Mouse (Mus musculus) heart, postnatal 0 days (tissue): ENCODE data around the gene Col25a1. TPM values are rescaled to one million over a fixed set of nuclear protein-coding genes. Genes with fewer than 3 reads are reported as not detected.

Experiments
- ATAC-seq: fragments of 200-750 bp; cut with Nextera tagmentation; 2 replicates; pipeline ENCODE4 v1.8.0; 2017; ENCODE audit warnings: low read depth, moderate number of reproducible peaks, moderate library complexity; ENCODE audit not compliant: insufficient read depth
- DNase-seq: peaks from one replicate; pipeline ENCODE4 v3.0.0-alpha.2; 2016; ENCODE audit warnings: low spot score
- H3K27ac ChIP-seq: fragments of 300-500 bp; sonication (generic); 2 replicates; pipeline ENCODE4 v1.5.1; 2014; ENCODE audit warnings: low read depth, mild to moderate bottlenecking
- H3K27me3 ChIP-seq: fragments of 300-500 bp; sonication (generic); 2 replicates; pipeline ENCODE4 v1.6.1; 2014; ENCODE audit warnings: low read length, mixed read lengths; ENCODE audit not compliant: control insufficient read depth, insufficient read depth
- H3K36me3 ChIP-seq: fragments of 300-500 bp; sonication (generic); replicated peaks from 2 replicates; pipeline ENCODE4 v1.6.1; 2014; ENCODE audit warnings: low read length, mixed read lengths; ENCODE audit not compliant: control insufficient read depth, insufficient read depth
- H3K4me1 ChIP-seq: fragments of 300-500 bp; sonication (generic); 2 replicates; pipeline ENCODE4 v1.6.1; 2014; ENCODE audit warnings: antibody characterized with exemption; ENCODE audit not compliant: control insufficient read depth, insufficient read depth
- H3K4me2 ChIP-seq: fragments of 300-500 bp; sonication (generic); 2 replicates; pipeline ENCODE4 v1.6.1; 2014; ENCODE audit warnings: low read depth, mild to moderate bottlenecking, low read length, moderate library complexity
- H3K4me3 ChIP-seq: fragments of 300-500 bp; sonication (generic); 2 replicates; pipeline ENCODE4 v1.5.1; 2014; ENCODE audit warnings: low read depth, low read length
- H3K9ac ChIP-seq: fragments of 300-500 bp; sonication (generic); replicated peaks from 2 replicates; pipeline ENCODE4 v1.6.1; 2014; ENCODE audit warnings: low read depth, low read length, mixed read lengths
- H3K9me3 ChIP-seq: fragments of 300-500 bp; sonication (generic); replicated peaks from 2 replicates; pipeline ENCODE4 v1.6.1; 2016; ENCODE audit warnings: low read length; ENCODE audit not compliant: control insufficient read depth
- CTCF ChIP-seq: IDR thresholded peaks from 2 replicates; pipeline ENCODE4 v1.5.1; 2016; ENCODE audit warnings: antibody characterized with exemption, control low read depth, low read depth
- EP300 ChIP-seq: IDR thresholded peaks from 2 replicates; pipeline ENCODE4 v1.6.1; 2016; ENCODE audit warnings: antibody characterized with exemption, low read depth
- WGBS: fragments of 180-500 bp; shearing (Covaris S2); extraction: QIAGEN DNeasy Blood & Tissue Kit; methylation state at CpG from one replicate; pipeline ENCODE4 v1.1.7; 2014; 5-methylcytosine and 5-hydroxymethylcytosine counted together
- polyA plus RNA-seq: library from polyadenylated mRNA; unstranded; fragments of >200 nt; fragmentation: Nextera tagmentation; extraction: Ambion mirVana; gene quantifications from 2 replicates; pipeline ENCODE4 v1.2.1, GENCODE M21; 2015
- total RNA-seq: library from RNA; depleted of rRNA; stranded (reverse); fragments of >200 nt; gene quantifications from 2 replicates; pipeline ENCODE4 v1.2.3, GENCODE M21; 2014; ENCODE audit warnings: low replicate concordance

The Col25a1 gene
- total and polyA plus RNA-seq, 2 experiments from 2014 or later: 0.67 to 0.92 TPM

GRCm38 (mm10) chr3:130228186-130228585 is 96.9 kb downstream of the Col25a1 start:
- Histone ChIP-seq H3K9me3 (no peaks in the 10 kb centered on the region), H3K27me3 (no peaks in the 10 kb centered on the region), H3K27ac (no peak overlapping the region), H3K36me3 (no peaks in the 10 kb centered on the region), H3K4me2 (no peak overlapping the region), H3K4me3 (no peak overlapping the region), H3K4me1 (no peaks in the 10 kb centered on the region), H3K9ac (no peak overlapping the region)
- WGBS: 78% methylated on average over 9 of the region's 9 CpGs
- no peak for DNase-seq
- no peak for ATAC-seq
- TF ChIP-seq CTCF (no peak), EP300 (no peak)

GRCm38 (mm10) chr3:130232944-130233343 is 101.6 kb downstream of the Col25a1 start:
- Histone ChIP-seq H3K4me3 (no peak overlapping the region), H3K4me2 (no peak overlapping the region), H3K4me1 (no peaks in the 10 kb centered on the region), H3K27ac (no peak overlapping the region), H3K27me3 (no peaks in the 10 kb centered on the region), H3K9ac (no peak overlapping the region), H3K9me3 (no peaks in the 10 kb centered on the region), H3K36me3 (no peaks in the 10 kb centered on the region)
- ATAC-seq (no peak), DNase-seq (no peak)
- 88% methylated on average over 7 of the region's 7 CpGs for WGBS
- TF ChIP-seq CTCF: no peak
- TF ChIP-seq EP300: no peak

- TF ChIP-seq CTCF: no peak
- no peak for TF ChIP-seq EP300
- Histone ChIP-seq H3K9ac (no peak overlapping the region), H3K27me3 (no peaks in the 10 kb centered on the region), H3K36me3 (no peaks in the 10 kb centered on the region), H3K4me1 (no peaks in the 10 kb centered on the region), H3K27ac (no peak overlapping the region), H3K9me3 (no peaks in the 10 kb centered on the region), H3K4me2 (no peak overlapping the region), H3K4me3 (no peak overlapping the region)
- 100% methylated on average over 1 of the region's 1 CpGs for WGBS
- no peak for ATAC-seq
- no peak for DNase-seq
Measured at GRCm38 (mm10) chr3:130235233-130235632, 103.9 kb downstream of the Col25a1 start.

GRCm38 (mm10) chr3:130236129-130236528 is 104.8 kb downstream of the Col25a1 start:
- Histone ChIP-seq H3K9me3 (no peaks in the 10 kb centered on the region), H3K27me3 (no peaks in the 10 kb centered on the region), H3K4me1 (no peaks in the 10 kb centered on the region), H3K27ac (no peak overlapping the region), H3K4me3 (no peak overlapping the region), H3K4me2 (no peak overlapping the region), H3K9ac (no peak overlapping the region), H3K36me3 (no peaks in the 10 kb centered on the region)
- no peak for TF ChIP-seq EP300
- no peak for TF ChIP-seq CTCF
- WGBS: 67% methylated on average over 7 of the region's 7 CpGs
- no peak for DNase-seq
- no peak for ATAC-seq

- Histone ChIP-seq H3K4me2 (no peak overlapping the region), H3K4me1 (no peaks in the 10 kb centered on the region), H3K9ac (no peak overlapping the region), H3K27ac (no peak overlapping the region), H3K4me3 (no peak overlapping the region), H3K27me3 (no peaks in the 10 kb centered on the region), H3K36me3 (no peaks in the 10 kb centered on the region), H3K9me3 (no peaks in the 10 kb centered on the region)
- no peak for TF ChIP-seq CTCF
- DNase-seq (no peak), ATAC-seq (no peak)
- 14% methylated on average over 1 of the region's 1 CpGs for WGBS
Measured at GRCm38 (mm10) chr3:130237852-130238251, 106.6 kb downstream of the Col25a1 start.

- H3K27me3 ChIP-seq: no peaks in the 10 kb centered on the region
- H3K36me3 ChIP-seq: no peaks in the 10 kb centered on the region
- H3K9me3 ChIP-seq: no peaks in the 10 kb centered on the region
- no peak for TF ChIP-seq EP300
- WGBS: 64% methylated on average over 4 of the region's 4 CpGs
- no peak for ATAC-seq
- no peak overlapping the region for H3K27ac ChIP-seq
- H3K4me3 ChIP-seq: no peak overlapping the region
- no peak overlapping the region for H3K4me2 ChIP-seq
- no peak for DNase-seq
- no peak overlapping the region for H3K9ac ChIP-seq
- no peaks in the 10 kb centered on the region for H3K4me1 ChIP-seq
Measured at GRCm38 (mm10) chr3:130241924-130242323, 110.6 kb downstream of the Col25a1 start.
